Comparison of ENCODE assay signal across 11 mouse cellular contexts in genomic region chr1:36271516-36272230, GRCm38 (mm10). TPM values are rescaled to one million over a fixed set of nuclear protein-coding genes. Genes with fewer than 3 reads are reported as not detected.
DNase-seq lines count a peak whose midpoint lies in the region; ATAC-seq and TF ChIP-seq lines count a peak whose summit lies in the region.
"Had no signal": no experiment of that assay in that cellular context is flagged by ENCODE, and none has a peak within 500 bp of the region (broad histone marks: within the 10 kb centered on the region; RNA-seq: fewer than 3 reads in every experiment).

No protein-coding gene starts in this region.

- no peak for DNase-seq in kidney, adult 2 months
- DNase-seq in kidney, postnatal 36 days, result no peak
- no peak for DNase-seq in liver, postnatal 0 days
- DNase-seq in left cerebral cortex, adult 9 months (ENCODE audit: low spot score in 2 of 2), result no peak
- no peak for DNase-seq in gastrocnemius, postnatal 14 days
- no peak for DNase-seq in gastrocnemius, postnatal 25 days
- DNase-seq: cerebellum, postnatal 14 days had no signal

- ATAC-seq in heart, embryonic 16.5 days (replicated peaks; ENCODE audit: extremely low read depth, insufficient read depth, low FRiP score), result no peak
- no peak for ATAC-seq in liver, postnatal 0 days

- H3K9ac ChIP-seq in heart, embryonic 16.5 days (ENCODE audit: low read length), result no peak overlapping the region
- H3K9ac ChIP-seq in liver, postnatal 0 days (replicated peaks), result no peak overlapping the region

- no peaks in the 10 kb centered on the region for H3K27me3 ChIP-seq in kidney, adult 2 months (replicated peaks; ENCODE audit: control insufficient read depth, insufficient read depth, low read length)
- H3K27me3 ChIP-seq in heart, embryonic 16.5 days (ENCODE audit: control insufficient read depth, insufficient read depth, low read length), result no peaks in the 10 kb centered on the region
- no peaks in the 10 kb centered on the region for H3K27me3 ChIP-seq in liver, postnatal 0 days (ENCODE audit: insufficient read depth, low read length)

- peaks cover 11% of the 10 kb centered on the region for H3K4me1 ChIP-seq in kidney, adult 2 months (ENCODE audit: control insufficient read depth, insufficient read depth, low read length)
- peaks cover 5% of the 10 kb centered on the region for H3K4me1 ChIP-seq in bone marrow, adult 2 months (ENCODE audit: control insufficient read depth, insufficient read depth, low read length)
- H3K4me1 ChIP-seq in heart, embryonic 16.5 days (ENCODE audit: control insufficient read depth, insufficient read depth, low read length), result peaks cover 38% of the 10 kb centered on the region
- peaks cover 28% of the 10 kb centered on the region for H3K4me1 ChIP-seq in liver, postnatal 0 days (ENCODE audit: insufficient read depth)

- H3K9me3 ChIP-seq in heart, embryonic 16.5 days (replicated peaks; ENCODE audit: control insufficient read depth, low read length), result no peaks in the 10 kb centered on the region
- H3K9me3 ChIP-seq in liver, postnatal 0 days (ENCODE audit: low read length), result no peaks in the 10 kb centered on the region
- H3K9me3 ChIP-seq: hindbrain, embryonic 10.5 days had no signal

- TF ChIP-seq CTCF in kidney, adult 2 months (conservative IDR thresholded peaks at IDR 0.05; ENCODE audit: insufficient read depth, insufficient read length, low read depth, low read length), result no peak
- TF ChIP-seq CTCF in bone marrow, adult 2 months (IDR thresholded peaks at IDR 0.05; ENCODE audit: control insufficient read depth, insufficient read depth, low read length), result no peak
- no peak for TF ChIP-seq CTCF in liver, postnatal 0 days (IDR thresholded peaks at IDR 0.05; ENCODE audit: low read depth)

- intact Hi-C loops in gastrocnemius, postnatal 14 days (cut with DNase I; ENCODE audit: low total_unique reads), result no loop called here

- no peaks in the 10 kb centered on the region for H3K36me3 ChIP-seq in kidney, adult 2 months (ENCODE audit: control insufficient read depth, insufficient read depth, low read length)
- H3K36me3 ChIP-seq in heart, embryonic 16.5 days (ENCODE audit: control insufficient read depth, insufficient read depth), result no peaks in the 10 kb centered on the region
- H3K36me3 ChIP-seq in liver, postnatal 0 days (replicated peaks; ENCODE audit: insufficient read depth, low read length), result no peaks in the 10 kb centered on the region
- H3K36me3 ChIP-seq: hindbrain, embryonic 10.5 days had no signal

- H3K4me3 ChIP-seq in kidney, adult 2 months (ENCODE audit: insufficient read depth, low read depth, low read length), result peak overlapping the region; percentile 2; the same call in 1 of the 2 replicates
- peak overlapping the region; percentile 75 for H3K4me3 ChIP-seq in bone marrow, adult 2 months (replicated peaks; ENCODE audit: control insufficient read depth, low read depth, low read length)
- no peak overlapping the region for H3K4me3 ChIP-seq in heart, embryonic 16.5 days (ENCODE audit: low read length)
- H3K4me3 ChIP-seq in liver, postnatal 0 days (ENCODE audit: low read depth, low read length), result peak overlapping the region; percentile 15
- H3K4me3 ChIP-seq: erythroblast, embryonic 14.5 days; hindbrain, embryonic 10.5 days had no signal

- TF ChIP-seq POLR2A in kidney, adult 2 months (IDR thresholded peaks at IDR 0.05; ENCODE audit: low read depth, low read length), result no peak
- TF ChIP-seq POLR2A in bone marrow, adult 2 months (IDR thresholded peaks at IDR 0.05; ENCODE audit: borderline replicate concordance, control insufficient read depth, low read depth, low read length), result no peak

- H3K4me2 ChIP-seq in heart, embryonic 16.5 days (ENCODE audit: low read depth, low read length), result peak overlapping the region; percentile 1; the same call in 1 of the 2 replicates
- peak overlapping the region; percentile 57 for H3K4me2 ChIP-seq in liver, postnatal 0 days (ENCODE audit: low read depth, low read length)

- WGBS in kidney, adult 2 months, result 50% methylated on average over 8 of the region's 8 CpGs
- WGBS in bone marrow, adult 2 months, result 14% methylated on average over 8 of the region's 8 CpGs
- 68% methylated on average over 8 of the region's 8 CpGs for WGBS in heart, embryonic 16.5 days
- WGBS in liver, postnatal 0 days (ENCODE audit: insufficient replicate concordance), result 35% methylated on average over 8 of the region's 8 CpGs

- H3K27ac ChIP-seq in kidney, adult 2 months (ENCODE audit: insufficient read depth, low read depth, low read length), result peak overlapping the region; percentile 66; the same call in 1 of the 2 replicates
- peak overlapping the region; percentile 91 for H3K27ac ChIP-seq in bone marrow, adult 2 months (ENCODE audit: control insufficient read depth, insufficient read depth, low read depth, low read length, poor library complexity)
- H3K27ac ChIP-seq in heart, embryonic 16.5 days (ENCODE audit: low read length), result peak overlapping the region; percentile 13
- peak overlapping the region; percentile 80 for H3K27ac ChIP-seq in liver, postnatal 0 days (ENCODE audit: low read depth)
- H3K27ac ChIP-seq: hindbrain, embryonic 10.5 days had no signal

- no peak for TF ChIP-seq EP300 in liver, postnatal 0 days (IDR thresholded peaks at IDR 0.05; ENCODE audit: low read depth)

RNA-seq across cellular contexts. Expression of gene Neurl3, which starts 2.8 kb away (rescaled TPM):
- 7.4 and 9.9 TPM in 2 replicates for polyA plus RNA-seq in kidney, adult 2 months (2012; rRNA removed)
- 33.7 and 62.7 TPM in 2 replicates for polyA plus RNA-seq in bone marrow, adult 2 months (2011; ENCODE audit: insufficient read depth, insufficient read length, low replicate concordance, missing spikeins)
- 4.7 and 5.3 TPM in 2 replicates for polyA plus RNA-seq in heart, embryonic 16.5 days (2015; fragmentation: Nextera tagmentation; extraction: Ambion mirVana)
- polyA plus RNA-seq in liver, postnatal 0 days (2015; fragmentation: Nextera tagmentation; extraction: Ambion mirVana), result 4.4 and 4.7 TPM in 2 replicates
- total RNA-seq in gastrocnemius, postnatal 14 days (2021), result 1 to 10 TPM in 1 of 2 experiments, under 1 TPM in 1; 0.58 to 1.1 TPM
- under 1 TPM; 0.51 to 0.88 TPM for total RNA-seq in gastrocnemius, postnatal 25 days (2021)

RNA-seq across cellular contexts. Expression of gene Uggt1, which starts 27.2 kb away (rescaled TPM):
- polyA plus RNA-seq in kidney, adult 2 months (2012; rRNA removed), result 12.6 and 15.3 TPM in 2 replicates
- 14.8 and 33.9 TPM in 2 replicates for polyA plus RNA-seq in bone marrow, adult 2 months (2011; ENCODE audit: insufficient read depth, insufficient read length, low replicate concordance, missing spikeins)
- polyA plus RNA-seq in heart, embryonic 16.5 days (2015; fragmentation: Nextera tagmentation; extraction: Ambion mirVana), result 35.9 TPM in 2 replicates
- 15.4 and 15.8 TPM in 2 replicates for polyA plus RNA-seq in liver, postnatal 0 days (2015; fragmentation: Nextera tagmentation; extraction: Ambion mirVana)
- 10 to 100 TPM; 19.5 to 20.3 TPM for total RNA-seq in gastrocnemius, postnatal 14 days (2021)
- total RNA-seq in gastrocnemius, postnatal 25 days (2021), result 10 to 100 TPM; 19.7 to 21.6 TPM

RNA-seq across cellular contexts. Expression of gene Arid5a, which starts 35.9 kb away (rescaled TPM):
- polyA plus RNA-seq in kidney, adult 2 months (2012; rRNA removed), result 3.3 and 4.5 TPM in 2 replicates
- 14.3 and 36.7 TPM in 2 replicates for polyA plus RNA-seq in bone marrow, adult 2 months (2011; ENCODE audit: insufficient read depth, insufficient read length, low replicate concordance, missing spikeins)
- 14.2 and 17.1 TPM in 2 replicates for polyA plus RNA-seq in heart, embryonic 16.5 days (2015; fragmentation: Nextera tagmentation; extraction: Ambion mirVana)
- 5.8 and 6.3 TPM in 2 replicates for polyA plus RNA-seq in liver, postnatal 0 days (2015; fragmentation: Nextera tagmentation; extraction: Ambion mirVana)
- total RNA-seq in gastrocnemius, postnatal 14 days (2021), result 10 to 100 TPM in 1 of 2 experiments, 1 to 10 TPM in 1; 7.8 to 12.0 TPM
- total RNA-seq in gastrocnemius, postnatal 25 days (2021), result 10 to 100 TPM in 1 of 2 experiments, 1 to 10 TPM in 1; 5.4 to 10.5 TPM

Comparison
In these comparisons a context has a peak if more than half of its experiments do, and no peak if none do; other contexts are left out.
1. H3K27ac ChIP-seq: peak in every context shown above with its lines; median percentile 91 in bone marrow, adult 2 months; 80 in liver, postnatal 0 days; 66 in kidney, adult 2 months; 13 in heart, embryonic 16.5 days.